Mouse (Mus musculus) cortical plate, adult 2 months (tissue): ENCODE results near the gene Spata21.

Source experiments
- CTCF ChIP-seq: fragments of 200-500 bp; IDR thresholded peaks from 2 replicates; pipeline ENCODE4 v1.5.1; 2011; ENCODE audit warnings: mild to moderate bottlenecking, control low read depth, low read length; ENCODE audit not compliant: insufficient read depth; ENCODE audit errors: extremely low read depth
- POLR2A ChIP-seq: fragments of 200-500 bp; IDR thresholded peaks from 2 replicates; pipeline ENCODE4 v1.6.1; 2011; ENCODE audit warnings: mild to moderate bottlenecking, low read length, control low read depth; ENCODE audit not compliant: insufficient read depth; ENCODE audit errors: extremely low read depth

DNA sequence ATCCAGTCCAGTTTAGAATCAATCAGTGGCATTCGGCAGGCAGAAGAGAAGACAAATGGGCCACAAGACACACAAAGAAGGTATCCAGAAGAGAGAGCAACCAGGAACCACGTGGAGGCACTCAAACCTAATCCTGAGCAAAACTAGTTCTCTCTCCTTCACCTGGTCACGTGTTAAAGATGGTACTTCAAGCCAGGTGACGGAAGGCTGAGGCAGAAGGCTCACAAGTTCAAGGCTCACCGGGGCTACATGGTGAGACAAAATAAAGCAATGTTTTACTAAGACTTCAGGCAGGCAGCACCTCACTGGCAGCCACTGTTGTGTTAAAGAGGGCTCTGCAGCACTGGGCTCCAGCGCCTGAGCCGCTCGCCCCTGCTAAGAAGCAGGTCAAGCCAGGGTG, 44.1 kb downstream of the Spata21 start:
- TF ChIP-seq CTCF = no peak
- no peak for TF ChIP-seq POLR2A
